Mouse (Mus musculus) limb, embryonic 10.5 days (tissue): ENCODE data around the gene Rgs14. TPM values are rescaled to one million over a fixed set of nuclear protein-coding genes. Genes with fewer than 3 reads are reported as not detected.

ENCODE experiments used
- DNase-seq: peaks from one replicate; pipeline ENCODE4 v3.0.0-alpha.2; 2017; ENCODE audit warnings: low spot score
- H3K27ac ChIP-seq: fragments of 300-500 bp; sonication (generic); 2 replicates; pipeline ENCODE4 v1.5.1; 2016; ENCODE audit warnings: mild to moderate bottlenecking
- H3K27me3 ChIP-seq: fragments of 300-500 bp; sonication (generic); 2 replicates; pipeline ENCODE4 v1.6.1; 2016; ENCODE audit warnings: low read depth, mild to moderate bottlenecking; ENCODE audit not compliant: poor library complexity, severe bottlenecking
- H3K36me3 ChIP-seq: fragments of 300-500 bp; sonication (generic); 2 replicates; pipeline ENCODE4 v1.6.1; 2016; ENCODE audit warnings: mild to moderate bottlenecking, moderate library complexity
- H3K4me1 ChIP-seq: fragments of 300-500 bp; sonication (generic); 2 replicates; pipeline ENCODE4 v1.6.1; 2016
- H3K4me3 ChIP-seq: fragments of 300-500 bp; sonication (generic); 2 replicates; pipeline ENCODE4 v1.5.1; 2016; ENCODE audit warnings: mild to moderate bottlenecking, moderate library complexity
- H3K9me3 ChIP-seq: fragments of 300-500 bp; sonication (generic); replicated peaks from 2 replicates; pipeline ENCODE4 v1.6.1; 2016; ENCODE audit warnings: mild to moderate bottlenecking
- WGBS: fragments of 180-500 bp; shearing (Covaris S2); methylation state at CpG from one replicate; pipeline ENCODE4 v1.1.7; 2016; 5-methylcytosine and 5-hydroxymethylcytosine counted together
- polyA plus RNA-seq: library from polyadenylated mRNA; unstranded; fragments of >200 nt; fragmentation: Nextera tagmentation; extraction: Ambion mirVana; gene quantifications from 2 replicates; pipeline ENCODE4 v1.2.1, GENCODE M21; 2016

The Rgs14 gene
- polyA plus RNA-seq, 1 experiment from 2014 or later, result 0.70 TPM

DNA sequence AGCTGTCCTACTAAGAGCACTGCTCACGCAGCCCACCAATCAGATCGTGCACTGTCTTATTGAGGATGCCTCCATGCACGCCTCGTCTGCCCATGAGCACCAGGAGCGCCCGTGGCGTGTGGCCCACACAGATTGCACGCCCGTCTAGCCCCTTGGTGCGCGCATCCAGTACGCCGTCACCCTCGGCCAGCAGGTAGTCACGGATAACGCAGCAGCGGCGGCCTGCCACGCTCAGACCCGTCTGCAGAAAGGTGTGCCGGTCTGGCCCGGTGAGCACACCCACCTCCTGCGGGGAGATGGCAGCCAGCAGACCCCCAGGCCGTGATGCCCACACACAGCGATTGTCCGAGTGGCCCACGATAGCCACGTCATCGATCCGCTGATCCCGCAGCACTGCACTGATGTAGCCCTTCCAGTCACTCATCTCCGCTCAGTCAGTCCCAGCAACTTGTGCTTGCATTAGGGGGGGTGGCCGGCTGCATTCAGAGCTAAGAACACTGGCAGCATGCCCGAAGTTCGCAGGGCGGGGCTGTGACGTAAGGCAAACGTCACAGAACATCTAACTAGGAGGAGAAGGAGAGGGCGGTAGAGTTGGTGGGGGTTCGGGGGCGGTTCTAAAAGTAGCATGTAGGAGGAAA is 45.3 kb downstream of the Rgs14 start, which contains the start of gene Pfn3:
Gene Pfn3 (minus strand): TSS at position 490 of the 638 bp plus-strand sequence.
- WGBS, result 10% methylated on average over 41 of the region's 41 CpGs
- peaks cover 65% of the 10 kb centered on the region for H3K27me3 ChIP-seq
- H3K9me3 ChIP-seq, result no peaks in the 10 kb centered on the region
- H3K27ac ChIP-seq, result peak within 1 kb of the TSS; percentile 53; the same call in 1 of the 2 replicates
- H3K4me3 ChIP-seq, result peak within 1 kb of the TSS; percentile 53
- peaks cover 15% of the 10 kb centered on the region for H3K4me1 ChIP-seq
- DNase-seq, result peak; percentile 75
- no peaks in the 10 kb centered on the region for H3K36me3 ChIP-seq

DNA sequence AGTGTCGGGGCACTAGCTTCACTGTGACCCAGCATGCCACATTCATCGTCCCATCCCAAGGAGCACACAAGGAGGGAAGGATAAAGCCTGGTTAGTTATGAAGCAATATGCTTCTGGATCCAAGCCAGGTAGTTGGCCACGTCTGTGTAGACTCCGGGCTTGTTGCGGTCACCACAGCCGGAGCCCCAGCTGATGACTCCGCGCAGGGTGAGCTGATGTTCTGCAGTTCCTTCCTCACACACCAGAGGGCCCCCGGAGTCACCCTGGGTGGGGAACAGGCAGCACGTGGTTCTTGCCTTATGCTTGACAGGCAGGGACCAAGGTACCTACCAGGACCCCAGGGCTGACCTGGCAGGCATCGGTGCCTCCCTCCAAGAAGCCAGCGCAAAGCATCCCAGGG is 48.5 kb downstream of the Rgs14 start:
- H3K36me3 ChIP-seq, result no peaks in the 10 kb centered on the region
- peaks cover 29% of the 10 kb centered on the region for H3K4me1 ChIP-seq
- DNase-seq, result peak; percentile 89
- WGBS, result 16% methylated on average over 12 of the region's 12 CpGs
- H3K27ac ChIP-seq, result no peak overlapping the region
- no peak overlapping the region for H3K4me3 ChIP-seq
- peaks cover 87% of the 10 kb centered on the region for H3K27me3 ChIP-seq
- H3K9me3 ChIP-seq, result no peaks in the 10 kb centered on the region

DNA sequence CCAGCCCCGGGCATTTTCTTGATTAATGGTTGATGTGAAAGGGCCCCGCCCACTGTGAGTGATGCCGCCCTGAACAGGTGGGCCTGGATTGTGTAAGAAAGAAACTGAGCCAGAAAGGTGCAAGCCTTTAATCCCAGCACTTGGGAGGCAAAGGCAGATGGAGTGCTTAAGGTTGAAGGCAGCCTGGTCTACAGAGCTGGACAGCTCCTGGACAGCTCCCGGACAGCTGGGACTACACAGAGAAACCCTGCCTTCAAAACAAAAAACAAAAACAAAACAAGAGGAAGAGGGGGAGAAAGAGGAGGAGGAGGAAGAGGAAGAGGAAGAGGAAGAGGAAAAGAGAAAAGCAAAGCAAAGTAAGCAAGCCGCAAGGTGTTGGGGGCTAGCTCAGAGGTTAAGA is 49.6 kb downstream of the Rgs14 start:
- no peak for DNase-seq
- Histone ChIP-seq H3K4me1 (peaks cover 29% of the 10 kb centered on the region), H3K9me3 (no peaks in the 10 kb centered on the region), H3K27me3 (peaks cover 77% of the 10 kb centered on the region), H3K27ac (no peak overlapping the region), H3K4me3 (no peak overlapping the region), H3K36me3 (no peaks in the 10 kb centered on the region)
- 82% methylated on average over 5 of the region's 5 CpGs for WGBS

DNA sequence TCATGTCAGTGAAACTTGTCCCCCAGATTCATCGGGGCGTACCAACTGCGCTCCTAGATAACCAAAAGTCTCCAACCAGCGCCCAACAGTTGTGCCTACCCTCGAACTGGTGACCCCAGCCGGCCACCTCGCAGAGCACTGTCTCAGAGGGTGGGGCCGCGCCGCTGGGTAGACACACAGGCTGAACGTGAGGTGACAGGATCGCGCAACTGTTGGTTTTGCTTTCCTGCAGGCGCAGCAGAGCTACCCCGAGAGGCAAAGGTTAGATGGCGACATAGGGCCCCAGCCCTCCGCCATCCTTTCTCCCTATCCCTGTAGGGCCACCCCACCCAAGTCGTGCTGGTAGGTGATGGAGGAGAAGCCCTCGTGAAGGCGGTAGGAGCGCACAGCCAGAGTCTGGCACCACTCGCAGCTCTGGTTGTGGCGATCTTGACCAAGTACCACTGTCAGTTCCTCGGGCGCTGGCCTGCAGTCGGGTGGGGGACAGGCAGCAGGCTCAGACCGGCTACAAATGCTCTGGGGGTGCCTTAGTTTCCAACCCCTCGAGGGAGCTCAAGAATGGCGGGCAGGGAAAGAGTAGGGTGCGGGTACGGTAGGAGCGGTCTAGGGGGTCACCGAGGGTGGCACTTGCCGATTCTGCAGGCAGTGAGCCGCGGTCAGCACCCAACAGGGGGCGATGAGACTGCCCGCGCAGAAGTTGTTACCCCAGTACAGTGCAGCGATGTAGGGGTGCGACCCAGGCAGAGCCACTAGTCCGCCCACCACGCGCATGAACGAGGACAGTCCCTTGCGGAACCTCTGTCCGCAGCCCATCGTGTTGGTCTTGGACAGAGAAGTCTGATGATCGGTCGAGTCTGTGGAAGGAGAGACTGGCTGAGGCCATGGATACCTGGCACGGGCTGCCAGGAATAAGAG is 50.7 kb downstream of the Rgs14 start:
- Histone ChIP-seq H3K4me1 (peaks cover 22% of the 10 kb centered on the region), H3K9me3 (no peaks in the 10 kb centered on the region), H3K27ac (no peak overlapping the region), H3K36me3 (no peaks in the 10 kb centered on the region), H3K27me3 (peaks cover 65% of the 10 kb centered on the region), H3K4me3 (0 out of 2 replicates have a peak overlapping the region, but pooled peaks have one; percentile 0)
- WGBS, result 27% methylated on average over 51 of the region's 51 CpGs
- no peak for DNase-seq

DNA sequence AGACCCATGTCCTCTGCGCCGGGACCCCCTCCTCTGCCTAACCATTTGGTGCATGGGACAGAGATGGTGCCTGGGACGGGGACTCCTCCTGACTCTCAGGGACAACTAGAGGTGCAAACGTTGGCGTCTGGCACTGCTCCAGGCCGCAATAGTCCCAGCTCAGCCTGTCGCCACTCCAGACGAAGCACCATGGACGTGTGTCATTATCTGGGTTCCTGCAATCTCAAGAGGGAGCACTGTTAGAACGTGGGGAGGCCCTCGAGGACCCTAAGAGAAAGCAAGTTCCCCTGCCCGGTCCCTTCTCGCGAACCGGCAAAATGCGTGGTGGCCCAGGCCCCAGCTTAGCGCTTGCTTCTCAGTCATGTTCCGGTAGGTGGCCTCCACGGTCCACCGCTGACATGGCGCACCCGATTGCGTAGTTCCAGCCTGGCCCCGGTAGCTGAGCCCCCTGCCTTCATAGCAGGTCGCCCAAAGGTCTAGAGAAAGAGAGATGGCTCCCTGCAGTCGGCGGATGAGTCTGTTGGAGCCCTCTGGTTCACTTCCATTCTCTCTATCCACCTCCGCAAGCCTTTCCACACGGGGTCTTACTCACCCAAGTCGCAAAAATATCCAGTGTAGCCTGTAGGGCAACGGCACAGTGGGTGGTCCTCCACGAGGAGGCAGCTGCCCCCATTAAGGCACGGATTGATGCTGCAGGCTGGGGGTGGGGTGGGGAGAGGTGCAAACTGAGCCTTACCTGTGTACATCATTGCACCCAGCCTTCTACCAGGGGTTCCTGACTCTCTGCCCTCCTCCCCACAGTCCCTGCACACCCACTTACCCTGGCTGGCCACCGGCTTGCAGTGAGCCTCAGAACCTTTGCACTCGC is 51.6 kb downstream of the Rgs14 start:
- Histone ChIP-seq H3K27ac (no peak overlapping the region), H3K27me3 (peaks cover 62% of the 10 kb centered on the region)
- 9% methylated on average over 35 of the region's 35 CpGs for WGBS

DNA sequence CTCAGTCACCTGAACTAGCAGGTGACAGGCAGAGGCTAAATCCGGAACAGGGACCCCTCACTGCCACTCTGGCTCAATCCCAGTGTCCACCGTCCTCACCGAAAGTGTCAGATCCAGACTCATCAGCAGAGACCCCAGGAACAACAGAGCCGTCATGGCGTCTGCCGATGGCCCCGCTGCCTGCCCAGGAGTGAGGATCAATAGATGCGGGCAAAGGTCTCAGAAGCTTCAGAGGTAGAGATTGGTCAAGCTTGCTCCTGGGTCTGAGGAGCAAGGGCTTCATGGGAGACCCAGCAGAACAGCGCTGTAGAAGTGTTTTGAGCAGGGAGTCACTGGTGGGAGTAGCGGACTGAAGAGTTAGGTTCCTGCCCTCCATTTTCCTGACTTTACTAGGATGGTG is 57.1 kb downstream of the Rgs14 start, which contains the start of gene F12:
Gene F12 (minus strand): TSS at position 181 of the 400 bp plus-strand sequence.
- H3K27ac ChIP-seq, result no peak within 1 kb of the TSS
- H3K36me3 ChIP-seq, result no peaks in the 10 kb centered on the region
- no peak within 1 kb of the TSS for H3K4me3 ChIP-seq
- DNase-seq, result no peak
- H3K4me1 ChIP-seq, result peaks cover 3% of the 10 kb centered on the region
- peaks cover 15% of the 10 kb centered on the region for H3K27me3 ChIP-seq
- WGBS, result 91% methylated on average over 10 of the region's 10 CpGs
- no peaks in the 10 kb centered on the region for H3K9me3 ChIP-seq

More for the DNA sequence above, 51.6 kb downstream of the Rgs14 start:
- H3K4me1 ChIP-seq, result peaks cover 21% of the 10 kb centered on the region
- H3K36me3 ChIP-seq, result no peaks in the 10 kb centered on the region
- no peaks in the 10 kb centered on the region for H3K9me3 ChIP-seq
- peak overlapping the region; percentile 34 for H3K4me3 ChIP-seq
- peak; percentile 74 for DNase-seq

DNA sequence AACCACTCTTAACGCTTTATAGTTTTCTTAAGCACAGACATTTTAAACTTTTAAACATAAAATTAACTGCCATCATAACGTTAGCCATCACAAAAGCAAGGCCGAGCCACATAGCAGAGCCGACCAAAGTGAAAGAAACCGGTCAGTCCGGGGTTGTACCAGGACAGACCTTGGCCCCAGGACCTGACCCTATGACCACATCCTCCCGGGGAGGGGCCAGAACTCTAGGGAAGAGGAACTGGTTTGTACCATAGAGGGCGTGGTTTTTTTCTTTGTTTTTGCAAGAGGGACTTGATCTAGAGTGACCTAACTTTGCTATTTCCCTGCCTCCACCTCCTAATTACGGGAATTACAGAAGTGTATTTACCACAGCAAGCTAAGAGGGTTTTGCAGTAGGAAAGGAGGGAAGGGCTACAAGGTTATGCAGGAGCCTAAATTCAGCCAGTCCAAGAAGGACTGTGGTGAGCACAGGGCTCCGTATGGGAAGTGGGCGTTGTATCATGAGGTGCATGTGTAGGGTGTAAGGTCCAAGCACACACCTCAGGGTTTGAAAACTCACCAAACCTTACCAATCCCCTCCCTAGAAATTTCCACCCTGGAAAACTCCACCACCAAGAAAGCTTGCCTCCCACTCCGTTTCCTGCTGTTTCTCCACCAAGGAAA is 59.8 kb downstream of the Rgs14 start:
- H3K4me3 ChIP-seq, result no peak overlapping the region
- no peaks in the 10 kb centered on the region for H3K9me3 ChIP-seq
- no peaks in the 10 kb centered on the region for H3K27me3 ChIP-seq
- WGBS, result 81% methylated on average over 12 of the region's 12 CpGs
- no peaks in the 10 kb centered on the region for H3K36me3 ChIP-seq
- no peak overlapping the region for H3K27ac ChIP-seq
- no peaks in the 10 kb centered on the region for H3K4me1 ChIP-seq
- no peak for DNase-seq

DNA sequence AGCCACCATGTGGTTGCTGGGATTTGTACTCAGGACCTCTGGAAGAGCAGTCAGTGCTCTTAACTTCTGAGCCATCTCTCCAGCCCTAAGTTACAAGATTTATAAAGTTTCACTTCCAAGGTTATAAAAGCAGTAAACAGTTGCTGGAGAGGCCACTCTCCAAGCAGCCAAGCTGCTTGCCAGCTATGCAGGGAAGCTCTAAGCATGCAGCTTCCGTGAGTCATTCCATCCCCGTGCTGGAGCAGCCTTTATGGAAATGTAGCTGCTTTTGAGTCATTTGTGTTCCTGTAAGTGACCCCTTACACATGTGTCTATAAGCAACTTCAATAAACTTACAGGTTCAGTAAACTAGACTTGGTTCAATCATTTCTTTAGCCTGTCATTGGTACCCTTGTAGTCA is 61.0 kb downstream of the Rgs14 start:
- no peaks in the 10 kb centered on the region for H3K27me3 ChIP-seq
- H3K27ac ChIP-seq, result no peak overlapping the region
- H3K9me3 ChIP-seq, result no peaks in the 10 kb centered on the region
- no peaks in the 10 kb centered on the region for H3K4me1 ChIP-seq
- no peak for DNase-seq
- no peak overlapping the region for H3K4me3 ChIP-seq
- H3K36me3 ChIP-seq, result no peaks in the 10 kb centered on the region
- WGBS, result 89% methylated on average over 2 of the region's 2 CpGs

DNA sequence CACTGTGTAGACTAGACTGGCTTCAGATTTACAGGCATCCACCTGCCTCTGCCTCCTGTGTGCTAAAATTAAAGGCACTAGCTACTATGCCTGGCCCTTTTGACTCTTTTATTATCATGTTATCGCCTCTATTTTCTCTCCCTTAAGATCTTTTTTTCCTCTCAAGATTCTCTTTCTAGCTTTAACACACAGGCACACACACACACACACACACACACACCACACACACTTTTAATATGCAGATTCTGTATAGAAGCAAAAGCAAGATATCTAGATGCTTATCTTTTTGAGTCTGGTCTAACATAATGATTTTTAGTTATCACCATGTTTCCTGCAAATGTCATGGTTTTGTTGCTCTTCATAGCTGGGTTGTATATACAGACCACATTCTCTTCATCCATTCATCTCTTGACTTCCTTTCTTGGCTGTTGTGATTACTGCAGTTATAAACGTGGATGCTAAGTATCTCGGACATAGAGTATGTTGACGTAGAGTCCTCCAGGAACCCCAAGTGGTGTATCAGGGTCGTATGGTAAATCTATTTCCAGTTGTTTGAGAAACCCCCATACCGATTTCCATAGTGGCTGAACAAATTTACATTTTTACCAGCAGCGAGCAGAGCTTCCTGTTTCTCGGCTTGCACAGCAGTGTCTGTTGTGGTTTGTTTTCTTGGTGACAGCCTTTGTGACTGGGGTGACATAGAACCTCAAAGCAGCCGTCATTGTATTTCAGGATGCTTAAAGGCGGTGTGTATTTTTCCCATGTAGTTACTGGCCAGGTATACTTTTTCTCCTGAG is 62.6 kb downstream of the Rgs14 start:
- Histone ChIP-seq H3K9me3 (no peaks in the 10 kb centered on the region), H3K36me3 (no peaks in the 10 kb centered on the region), H3K27me3 (no peaks in the 10 kb centered on the region), H3K4me3 (no peak overlapping the region), H3K4me1 (no peaks in the 10 kb centered on the region), H3K27ac (no peak overlapping the region)
- DNase-seq, result no peak
- 83% methylated on average over 10 of the region's 10 CpGs for WGBS
